In the genomic region with DNA sequence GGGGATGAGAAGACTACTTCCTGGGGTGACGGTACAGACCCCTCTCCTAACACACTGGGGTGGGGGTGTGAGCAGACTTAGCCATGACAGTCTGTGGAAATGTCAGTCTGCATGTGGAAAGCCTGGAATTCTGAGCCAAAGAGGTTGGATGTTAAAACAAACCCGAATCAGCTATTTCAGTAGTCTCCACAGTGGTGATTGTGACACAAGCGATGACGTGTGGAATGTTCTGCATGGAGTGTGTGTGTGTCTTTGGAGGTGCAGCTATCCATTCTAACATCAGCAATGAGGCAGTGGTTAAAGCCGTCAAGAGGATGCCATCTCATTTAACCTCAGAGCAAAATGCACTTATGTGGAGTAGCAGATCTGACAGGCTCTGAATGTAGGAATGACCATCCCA, we compare ENCODE assay signal across 31 mouse cellular contexts.
DNase-seq lines count a peak whose midpoint lies in the region; ATAC-seq and TF ChIP-seq lines count a peak whose summit lies in the region.
"Had no signal": no experiment of that assay in that cellular context is flagged by ENCODE, and none has a peak within 500 bp of the region (broad histone marks: within the 10 kb centered on the region; RNA-seq: fewer than 3 reads in every experiment).

No protein-coding gene starts in this region.

- no peak overlapping the region for H3K9ac ChIP-seq in heart, embryonic 16.5 days (ENCODE audit: low read length)
- no peak overlapping the region for H3K9ac ChIP-seq in lung, postnatal 0 days (replicated peaks; ENCODE audit: low read depth)
- H3K9ac ChIP-seq: embryonic facial prominence, embryonic 12.5 days; hindbrain, embryonic 14.5 days; kidney, embryonic 15.5 days; limb, embryonic 12.5 days; liver, embryonic 15.5 days; midbrain, embryonic 15.5 days had no signal

- no peaks in the 10 kb centered on the region for H3K36me3 ChIP-seq in heart, embryonic 16.5 days (ENCODE audit: control insufficient read depth, insufficient read depth)
- no peaks in the 10 kb centered on the region for H3K36me3 ChIP-seq in lung, postnatal 0 days (ENCODE audit: insufficient read depth, low read length)
- H3K36me3 ChIP-seq in limb, embryonic 10.5 days, result no peaks in the 10 kb centered on the region
- H3K36me3 ChIP-seq: embryonic facial prominence, embryonic 12.5 days; kidney, embryonic 15.5 days; limb, embryonic 12.5 days; liver, embryonic 15.5 days; midbrain, embryonic 15.5 days had no signal

- TF ChIP-seq EP300 in lung, postnatal 0 days (IDR thresholded peaks at IDR 0.05), result no peak

- peak; percentile 60 for ATAC-seq in heart, embryonic 16.5 days (replicated peaks; ENCODE audit: extremely low read depth, insufficient read depth, low FRiP score)
- ATAC-seq in lung, postnatal 0 days, result peak; percentile 77
- ATAC-seq: forebrain, embryonic 14.5 days; inflammation-experienced regulatory T-cells, adult 6 months; midbrain, embryonic 15.5 days had no signal

- no peak overlapping the region for H3K4me3 ChIP-seq in heart, embryonic 16.5 days (ENCODE audit: low read length)
- no peak overlapping the region for H3K4me3 ChIP-seq in lung, postnatal 0 days (ENCODE audit: low read depth, low read length)
- no peak overlapping the region for H3K4me3 ChIP-seq in lung, adult 2 months (replicated peaks; ENCODE audit: extremely low read depth, low read depth, low read length)
- H3K4me3 ChIP-seq in limb, embryonic 10.5 days, result no peak overlapping the region
- H3K4me3 ChIP-seq: embryonic facial prominence, embryonic 12.5 days; kidney, embryonic 15.5 days; limb, embryonic 12.5 days; liver, embryonic 15.5 days; midbrain, embryonic 15.5 days had no signal

- WGBS in heart, embryonic 16.5 days, result 41% methylated on average over 5 of the region's 5 CpGs
- WGBS in lung, postnatal 0 days, result 66% methylated on average over 5 of the region's 5 CpGs
- 84% methylated on average over 5 of the region's 5 CpGs for WGBS in lung, adult 2 months
- WGBS in limb, embryonic 10.5 days, result 90% methylated on average over 5 of the region's 5 CpGs

- no peak for DNase-seq in heart, postnatal 10 days
- DNase-seq in lung, postnatal 0 days (ENCODE audit: low spot score), result peak; percentile 63
- DNase-seq in lung, adult 2 months, result no peak
- DNase-seq in NIH3T3 (ENCODE audit: low read depth), result peak; percentile 46
- no peak for DNase-seq in limb, embryonic 10.5 days (ENCODE audit: low spot score)
- DNase-seq in spleen, postnatal 4 days (ENCODE audit: low spot score in 2 of 2), result no peak
- DNase-seq: adrenal gland, postnatal 14 days; cerebellum, adult 11 months; cerebellum, adult 9-10 months; cerebellum, postnatal 36 days; embryo, embryonic 11 days; gastrocnemius, postnatal 14 days; heart, postnatal 4 days; kidney, adult 18-20 months; kidney, postnatal 25 days; lung, postnatal 36 days; right cerebral cortex, adult 18-20 months; spleen, adult 18-20 months; thymus, adult 18-20 months; thymus, postnatal 25 days had no signal

- no peak for TF ChIP-seq CTCF in lung, postnatal 0 days (IDR thresholded peaks at IDR 0.05)
- TF ChIP-seq CTCF in lung, adult 2 months (IDR thresholded peaks at IDR 0.05; ENCODE audit: insufficient read depth, low read length), result no peak

- TF ChIP-seq POLR2A in lung, adult 2 months (IDR thresholded peaks at IDR 0.05; ENCODE audit: borderline replicate concordance, extremely low read depth, low read depth, low read length), result no peak

- no peaks in the 10 kb centered on the region for H3K27me3 ChIP-seq in heart, embryonic 16.5 days (ENCODE audit: control insufficient read depth, insufficient read depth, low read length)
- H3K27me3 ChIP-seq in lung, postnatal 0 days (replicated peaks; ENCODE audit: insufficient read depth, low read length), result no peaks in the 10 kb centered on the region
- no peaks in the 10 kb centered on the region for H3K27me3 ChIP-seq in limb, embryonic 10.5 days (ENCODE audit: low read depth, poor library complexity, severe bottlenecking)
- H3K27me3 ChIP-seq: CH12.LX; embryonic facial prominence, embryonic 12.5 days; kidney, embryonic 15.5 days; limb, embryonic 12.5 days; liver, embryonic 15.5 days; midbrain, embryonic 15.5 days had no signal

- peaks cover 14% of the 10 kb centered on the region for H3K4me1 ChIP-seq in heart, embryonic 16.5 days (ENCODE audit: control insufficient read depth, insufficient read depth, low read length)
- H3K4me1 ChIP-seq in lung, postnatal 0 days (ENCODE audit: insufficient read depth, low read depth, low read length), result no peaks in the 10 kb centered on the region
- no peaks in the 10 kb centered on the region for H3K4me1 ChIP-seq in lung, adult 2 months (ENCODE audit: control insufficient read depth, insufficient read depth, low read length)
- peaks cover 11% of the 10 kb centered on the region for H3K4me1 ChIP-seq in limb, embryonic 10.5 days
- H3K4me1 ChIP-seq: kidney, embryonic 15.5 days; liver, embryonic 15.5 days; midbrain, embryonic 15.5 days had no signal

- H3K27ac ChIP-seq in heart, embryonic 16.5 days (ENCODE audit: low read length), result peak overlapping the region; percentile 24
- no peak overlapping the region for H3K27ac ChIP-seq in lung, postnatal 0 days (ENCODE audit: low read length)
- H3K27ac ChIP-seq in limb, embryonic 10.5 days, result peak overlapping the region; percentile 56; the same call in 1 of the 2 replicates
- H3K27ac ChIP-seq: embryonic facial prominence, embryonic 12.5 days; hindbrain, embryonic 14.5 days; kidney, embryonic 15.5 days; limb, embryonic 12.5 days; liver, embryonic 15.5 days; midbrain, embryonic 15.5 days; stomach, postnatal 0 days had no signal

- H3K4me2 ChIP-seq in heart, embryonic 16.5 days (ENCODE audit: low read depth, low read length), result no peak overlapping the region
- H3K4me2 ChIP-seq in lung, postnatal 0 days (replicated peaks; ENCODE audit: low read depth, low read length), result no peak overlapping the region
- H3K4me2 ChIP-seq: embryonic facial prominence, embryonic 12.5 days; hindbrain, embryonic 14.5 days; kidney, embryonic 15.5 days; limb, embryonic 12.5 days; liver, embryonic 15.5 days; midbrain, embryonic 15.5 days had no signal

- intact Hi-C loops in heart, postnatal 10 days (cut with DNase I), result no loop called here

- no peaks in the 10 kb centered on the region for H3K9me3 ChIP-seq in heart, embryonic 16.5 days (replicated peaks; ENCODE audit: control insufficient read depth, low read length)
- no peaks in the 10 kb centered on the region for H3K9me3 ChIP-seq in lung, postnatal 0 days (ENCODE audit: low read length)
- no peaks in the 10 kb centered on the region for H3K9me3 ChIP-seq in limb, embryonic 10.5 days (replicated peaks)
- H3K9me3 ChIP-seq: embryonic facial prominence, embryonic 12.5 days; kidney, embryonic 15.5 days; limb, embryonic 12.5 days; liver, embryonic 15.5 days; midbrain, embryonic 15.5 days had no signal

Comparison
In these comparisons a context has a peak if more than half of its experiments do, and no peak if none do; other contexts are left out.
1. DNase-seq: peak in lung, postnatal 0 days (single experiment) and NIH3T3 (single experiment); none in heart, postnatal 10 days (0 of 2), lung, adult 2 months (single experiment), limb, embryonic 10.5 days (single experiment) and spleen, postnatal 4 days (0 of 2).